Mouse (Mus musculus) lung, postnatal 4 days (tissue): ENCODE data around the gene Il27ra.

ENCODE experiments used
- DNase-seq, 2 experiments: peaks; one replicate each; pipeline ENCODE4 v3.0.0; 2021

Gene Il27ra

GRCm38 (mm10) chr8:84065457-84066072 lies 23.2 kb upstream of the Il27ra start:
- DNase-seq: no peak

- DNase-seq: no peak
Observed at GRCm38 (mm10) chr8:84065037-84065436, 22.6 kb upstream of the Il27ra start, which contains the start of gene Gm10643. Gene Gm10643 (minus strand): TSS chr8:84065137.

GRCm38 (mm10) chr8:84063861-84064610 lies 21.6 kb upstream of the Il27ra start:
- DNase-seq: peak; percentile 56 to 62

- no peak for DNase-seq
Observed at GRCm38 (mm10) chr8:84060245-84060644, 17.9 kb upstream of the Il27ra start.

- no peak for DNase-seq
Observed at GRCm38 (mm10) chr8:84059226-84059625, 16.8 kb upstream of the Il27ra start.

GRCm38 (mm10) chr8:84057827-84058226 lies 15.4 kb upstream of the Il27ra start:
- no peak for DNase-seq

- DNase-seq: no peak
Observed at GRCm38 (mm10) chr8:84053229-84053628, 10.8 kb upstream of the Il27ra start.

- peak; percentile 42 to 72 for DNase-seq
Observed at GRCm38 (mm10) chr8:84052746-84053145, 10.4 kb upstream of the Il27ra start.

GRCm38 (mm10) chr8:84048171-84048570 lies 5.8 kb upstream of the Il27ra start:
- no peak for DNase-seq

- DNase-seq: no peak
Observed at GRCm38 (mm10) chr8:84046505-84046904, 4.1 kb upstream of the Il27ra start.

GRCm38 (mm10) chr8:84044900-84045299 lies 2.5 kb upstream of the Il27ra start, which contains the start of gene Rln3:
Gene Rln3 (minus strand): TSS chr8:84045000.
- DNase-seq: no peak

GRCm38 (mm10) chr8:84044103-84044502 lies 1.7 kb upstream of the Il27ra start:
- DNase-seq: no peak

GRCm38 (mm10) chr8:84042948-84043342 lies 556 bp upstream of the Il27ra start:
- peak; percentile 37 to 74 for DNase-seq

GRCm38 (mm10) chr8:84039050-84039449 lies 3.3 kb downstream of the Il27ra start:
- DNase-seq: peak; percentile 57 to 80

- DNase-seq: no peak
Observed at GRCm38 (mm10) chr8:84038015-84038414, 4.4 kb downstream of the Il27ra start.

GRCm38 (mm10) chr8:84032777-84033176 lies 9.6 kb downstream of the Il27ra start:
- no peak for DNase-seq

GRCm38 (mm10) chr8:84029272-84029671 lies 13.1 kb downstream of the Il27ra start:
- no peak for DNase-seq

GRCm38 (mm10) chr8:84027449-84027848 lies 14.9 kb downstream of the Il27ra start:
- DNase-seq: no peak

GRCm38 (mm10) chr8:84025863-84026262 lies 16.5 kb downstream of the Il27ra start:
- peak; percentile 54 to 79 for DNase-seq

- peak; percentile 58 to 69 for DNase-seq
Observed at GRCm38 (mm10) chr8:84024171-84024570, 18.2 kb downstream of the Il27ra start.

- no peak for DNase-seq
Observed at GRCm38 (mm10) chr8:84023631-84024030, 18.8 kb downstream of the Il27ra start.

- peak; percentile 75 to 83 for DNase-seq
Observed at GRCm38 (mm10) chr8:84023085-84023484, 19.3 kb downstream of the Il27ra start.

GRCm38 (mm10) chr8:84021569-84021968 lies 20.8 kb downstream of the Il27ra start:
- no peak for DNase-seq

- peak in 1 of 2 experiments; percentile 49 for DNase-seq
Observed at GRCm38 (mm10) chr8:84021096-84021495, 21.3 kb downstream of the Il27ra start, which contains the start of gene Palm3. Gene Palm3 (plus strand): TSS chr8:84021471.
